Mouse (Mus musculus) B cell, adult 2 months (primary cell): ENCODE results near the gene Nup210.
"Not testable (repeated sequence)": the region's sequence is repeated elsewhere in the genome, so short reads cannot be mapped to it uniquely, and the experiment has no call there.

Experiments
- DNase-seq, 2 experiments: peaks; one replicate each; pipeline ENCODE4 v3.0.0; 2022

Nup210 gene

DNA sequence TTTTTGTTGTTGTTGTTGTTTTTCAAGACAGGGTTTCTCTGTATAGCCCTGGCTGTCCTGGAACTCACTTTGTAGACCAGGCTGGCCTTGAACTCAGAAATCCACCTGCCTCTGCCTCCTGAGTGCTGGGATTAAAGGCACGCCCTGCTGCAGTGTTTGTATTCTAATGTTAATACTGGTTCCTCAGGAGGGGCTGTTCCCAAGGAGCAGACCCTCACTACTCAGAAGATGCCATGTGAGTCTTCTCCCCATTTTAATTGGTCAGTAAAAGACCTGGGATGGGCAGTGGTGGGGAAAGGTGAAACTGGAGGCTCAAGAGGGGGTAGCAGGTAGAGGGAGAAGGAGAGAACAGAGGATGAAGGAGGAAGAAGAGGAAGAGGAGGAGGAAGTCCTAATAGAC, 13.2 kb downstream of the Nup210 start:
- not testable (repeated sequence) for DNase-seq

DNA sequence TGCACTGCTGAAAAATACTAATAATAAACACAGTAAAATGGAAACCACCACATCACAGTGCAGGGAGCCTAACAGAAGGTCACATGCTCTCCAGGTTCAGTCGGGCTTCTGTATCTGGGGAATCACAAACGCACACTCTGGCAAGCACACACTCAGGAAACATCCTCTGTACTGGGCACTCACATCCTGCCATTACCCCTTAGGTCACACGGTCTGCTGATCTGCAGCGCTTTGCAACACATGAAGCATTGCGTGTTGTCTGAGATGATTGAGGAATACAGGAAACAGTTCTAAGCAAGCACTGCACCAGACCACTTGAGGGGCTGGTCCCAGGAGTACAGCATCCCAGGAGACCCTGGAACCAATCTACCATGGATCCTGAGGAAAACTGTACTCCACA, 16.0 kb downstream of the Nup210 start:
- peak; percentile 39 to 45 for DNase-seq

DNA sequence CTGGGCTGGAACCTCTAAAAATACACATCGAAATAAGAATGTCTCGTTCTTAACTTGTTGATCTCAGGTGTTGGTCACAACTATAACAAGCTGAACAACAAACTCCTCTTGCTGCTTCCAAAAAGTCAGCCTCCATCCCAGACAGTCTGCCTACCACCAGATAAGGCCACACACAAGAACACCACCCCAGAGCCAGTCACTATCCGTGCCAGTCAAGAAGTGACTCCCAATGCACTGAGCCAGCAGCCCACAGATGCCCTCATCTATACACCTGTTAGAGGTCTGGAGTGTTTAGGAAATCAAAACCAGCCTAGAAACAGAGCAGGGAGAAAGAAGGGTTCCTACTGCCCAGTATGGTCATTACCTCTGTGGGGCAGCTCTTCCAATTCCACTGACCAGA, 18.8 kb downstream of the Nup210 start:
- DNase-seq, result no peak

DNA sequence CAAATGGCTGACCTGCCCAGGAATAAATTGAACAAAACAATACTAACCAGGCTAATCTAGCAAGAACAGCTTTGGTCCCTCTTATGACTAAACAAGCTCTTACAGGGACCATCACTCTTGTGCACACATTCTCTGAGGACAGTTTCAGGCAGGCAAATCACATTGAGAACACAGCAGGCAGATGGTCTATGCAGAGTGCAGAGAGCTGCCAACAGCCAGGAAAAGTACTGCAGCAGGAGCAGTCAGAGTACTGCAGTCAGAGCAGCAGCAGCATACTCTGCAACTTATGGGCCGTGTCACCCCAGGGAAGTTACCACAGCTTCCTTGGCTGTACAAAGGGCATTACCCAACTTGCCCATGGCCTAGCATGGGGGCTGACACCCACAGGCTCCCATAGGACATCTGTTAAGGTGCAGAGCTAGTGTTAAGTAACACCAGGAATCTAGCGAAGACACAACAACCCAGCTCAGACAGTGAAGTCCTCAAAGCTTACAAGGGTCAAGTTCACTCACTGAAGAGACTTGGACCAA, 21.5 kb downstream of the Nup210 start:
- DNase-seq, result no peak

DNA sequence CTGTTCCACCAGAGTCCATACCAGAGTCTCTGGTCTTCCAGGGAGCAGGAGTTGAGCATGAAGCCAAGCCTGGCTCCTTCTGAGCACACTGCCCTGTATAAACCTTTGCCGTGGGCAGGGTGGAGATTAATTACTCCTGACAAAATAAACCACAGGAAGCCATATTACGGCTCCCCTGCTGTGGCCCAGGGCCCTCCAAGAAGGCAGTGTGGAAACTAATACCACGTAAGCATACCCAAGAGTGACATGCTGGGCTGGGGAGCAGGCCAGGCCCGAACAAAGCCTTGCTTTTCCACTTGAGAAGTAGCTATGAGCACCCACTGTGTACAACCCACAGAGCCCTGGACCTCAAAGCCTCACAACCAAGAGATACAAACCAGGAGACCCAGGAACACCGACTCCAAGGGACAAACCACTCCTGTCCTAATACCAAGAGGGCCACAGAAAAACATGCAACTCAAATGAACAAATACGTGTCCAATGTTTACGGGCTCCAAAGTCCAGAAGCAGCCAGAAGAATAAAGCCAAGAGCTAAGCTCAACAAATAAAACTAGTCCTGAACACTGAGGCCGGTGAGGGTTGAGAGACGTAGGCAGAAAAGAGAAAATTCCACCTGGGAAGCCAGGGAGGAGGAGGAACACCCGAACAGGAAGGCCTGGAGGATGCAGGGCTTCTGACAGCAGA, 24.3 kb downstream of the Nup210 start:
- no peak for DNase-seq

DNA sequence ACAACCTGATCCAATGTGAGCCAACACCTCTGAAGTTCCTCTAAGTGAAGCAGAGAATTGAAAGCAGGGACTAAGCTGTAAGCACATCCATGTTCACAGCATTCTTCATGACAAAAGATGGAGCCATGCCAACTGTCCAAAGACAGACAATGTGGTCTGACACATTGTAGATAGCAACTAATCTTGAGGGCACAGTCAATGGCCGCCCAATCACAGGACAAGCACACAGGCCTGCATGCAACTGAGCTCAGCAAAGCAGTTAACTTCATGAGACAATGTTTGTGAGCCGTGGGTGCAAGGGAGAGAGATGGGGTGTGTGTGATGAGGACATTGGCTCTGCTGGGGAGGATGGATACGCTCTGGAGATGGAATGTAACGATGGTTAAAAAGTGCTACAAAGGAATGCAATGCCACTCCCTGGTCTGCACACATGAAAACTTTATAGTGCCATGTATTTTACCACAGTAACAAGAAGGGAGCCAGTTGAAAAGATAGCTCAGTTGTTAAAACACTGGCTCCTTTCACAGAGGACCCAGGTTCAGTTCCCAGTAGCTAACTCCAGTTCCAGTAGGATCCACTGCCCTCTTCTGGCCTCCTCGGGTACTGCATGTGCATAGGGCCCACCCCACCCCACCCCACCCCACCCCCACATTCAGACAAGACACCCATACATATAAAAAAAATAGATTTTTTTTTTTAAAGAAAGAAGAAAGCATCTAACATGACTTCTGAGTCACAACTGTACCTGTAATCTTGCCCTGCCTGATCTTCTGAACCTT, 31.3 kb downstream of the Nup210 start:
- peak; percentile 72 to 75 for DNase-seq

DNA sequence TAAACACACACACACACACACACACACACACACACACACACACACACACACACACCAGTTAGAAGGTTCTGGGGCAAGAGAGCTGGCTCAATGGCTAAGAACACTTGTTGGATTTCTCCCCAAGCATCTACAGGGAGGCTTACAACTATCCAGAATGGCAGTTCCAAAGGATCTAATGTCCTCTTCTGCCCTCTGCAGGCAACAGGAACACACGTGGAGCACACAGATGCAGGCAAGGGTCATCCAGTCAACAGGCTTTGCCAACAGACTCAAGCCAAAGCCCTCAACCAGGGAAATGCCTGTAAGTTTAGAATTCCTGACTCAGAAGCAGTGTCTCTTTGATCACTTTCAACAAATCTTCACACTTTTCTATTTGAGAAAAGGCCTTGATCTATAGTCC, 36.6 kb downstream of the Nup210 start:
- DNase-seq, result no peak

DNA sequence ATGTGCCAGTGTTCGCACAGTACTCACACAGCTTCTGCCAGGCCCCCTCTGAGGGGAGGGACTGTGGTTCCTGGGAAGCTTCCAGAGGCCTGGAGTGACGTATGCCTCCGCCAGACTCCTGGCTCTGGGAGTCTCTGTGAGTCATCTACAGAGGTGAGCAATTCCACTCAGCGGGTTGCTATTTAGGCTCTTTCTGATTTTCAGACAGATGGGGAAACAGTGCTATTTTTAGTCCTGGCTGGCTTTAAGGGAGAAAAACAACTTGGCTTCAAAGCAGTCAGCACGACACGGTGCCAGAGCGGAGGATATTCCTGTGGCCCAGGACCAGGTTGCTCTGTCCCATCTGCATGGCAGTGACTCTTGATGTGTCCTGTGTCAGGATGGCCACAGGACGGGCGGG, 40.4 kb downstream of the Nup210 start:
- no peak for DNase-seq

GRCm38 (mm10) chr6:91068511-91068910, 48.1 kb downstream of the Nup210 start:
- DNase-seq, result no peak

GRCm38 (mm10) chr6:91067048-91067447, 49.6 kb downstream of the Nup210 start:
- DNase-seq, result peak; percentile 12 to 15

DNA sequence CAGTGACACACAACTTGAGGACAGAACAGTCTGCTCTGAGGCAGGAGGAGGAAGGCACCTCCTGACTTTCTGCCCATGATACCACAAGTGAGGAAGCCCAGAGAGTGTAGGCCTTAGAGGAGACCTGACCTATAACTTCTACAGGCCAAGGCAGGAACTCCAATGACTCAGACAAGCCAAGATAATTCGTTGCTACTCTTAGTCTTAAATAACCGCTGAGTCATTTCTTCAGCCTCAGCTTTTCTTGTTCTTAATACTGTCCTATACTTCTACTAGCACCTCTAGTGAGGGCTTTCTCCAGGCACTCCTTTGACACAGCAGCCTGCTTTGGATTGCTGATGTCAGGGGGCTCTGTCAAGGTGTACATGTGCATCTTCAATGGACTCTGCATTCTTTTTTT, 55.3 kb downstream of the Nup210 start:
- no peak for DNase-seq

DNA sequence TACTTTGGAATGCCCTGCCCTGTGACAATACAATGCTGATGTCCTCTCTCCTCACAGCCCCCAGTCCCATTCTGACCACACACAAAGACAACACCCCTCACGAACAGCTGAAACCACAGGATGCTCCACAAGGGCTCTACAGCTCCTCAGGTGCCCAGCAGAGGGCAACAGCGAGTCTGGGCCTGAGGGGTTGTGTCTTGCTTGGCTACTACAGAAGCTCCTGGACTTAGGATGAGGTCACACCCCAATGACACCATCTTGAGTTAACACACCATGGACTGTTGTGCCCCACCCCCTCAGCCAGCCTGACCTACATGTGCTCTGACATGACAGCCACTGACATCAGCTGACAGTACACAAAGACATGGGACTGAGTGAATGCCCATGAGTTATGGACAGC, 56.9 kb downstream of the Nup210 start:
- peak; percentile 65 for DNase-seq

- no peak for DNase-seq
These were observed 58.6 kb downstream of the Nup210 start for GRCm38 (mm10) chr6:91057989-91058388.

- no peak for DNase-seq
These were observed 60.3 kb downstream of the Nup210 start for GRCm38 (mm10) chr6:91056348-91056747.

- no peak for DNase-seq
These were observed 64.1 kb downstream of the Nup210 start for GRCm38 (mm10) chr6:91052572-91052971.

DNA sequence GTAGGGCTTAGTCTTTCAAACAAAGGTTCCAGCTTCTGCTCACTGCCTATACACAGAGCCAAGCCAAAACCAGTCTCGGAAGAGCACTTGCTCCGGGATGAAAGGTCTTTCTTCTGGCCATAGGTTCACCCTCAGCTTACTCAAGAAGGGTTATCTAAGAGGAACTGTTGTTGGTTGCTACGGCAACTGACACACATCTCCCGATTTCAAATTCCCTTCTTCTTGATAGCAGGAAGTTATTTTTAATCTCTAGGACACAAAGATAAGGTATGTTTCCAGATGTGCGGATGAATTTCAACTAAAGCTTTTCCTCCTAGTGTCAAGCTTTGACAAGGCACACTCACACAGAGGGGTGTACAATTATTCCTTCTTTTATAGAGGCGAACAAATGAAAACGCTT, 68.6 kb downstream of the Nup210 start:
- no peak for DNase-seq

DNA sequence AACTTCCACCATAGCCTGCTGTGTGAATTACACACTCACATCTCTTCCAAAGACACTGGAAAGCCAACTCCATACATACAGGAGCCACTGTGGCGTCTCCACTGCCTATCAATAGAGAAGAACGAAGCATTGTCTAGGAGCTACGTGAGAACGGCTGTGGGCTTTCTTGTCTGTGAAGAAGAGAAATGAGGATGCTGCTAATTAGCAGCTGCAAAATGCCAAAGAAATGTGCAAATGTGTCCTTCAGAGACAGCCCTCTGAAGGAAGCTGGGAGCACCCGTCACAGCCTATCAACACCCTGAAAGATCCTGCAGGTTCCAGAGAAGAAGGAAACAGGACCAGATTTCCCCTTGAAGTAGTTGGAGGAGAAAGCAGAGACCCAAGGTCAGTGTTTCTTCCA, 69.2 kb downstream of the Nup210 start:
- no peak for DNase-seq

GRCm38 (mm10) chr6:91046184-91046583, 70.4 kb downstream of the Nup210 start:
- DNase-seq, result no peak

GRCm38 (mm10) chr6:91044628-91045331, 71.8 kb downstream of the Nup210 start:
- no peak for DNase-seq

DNA sequence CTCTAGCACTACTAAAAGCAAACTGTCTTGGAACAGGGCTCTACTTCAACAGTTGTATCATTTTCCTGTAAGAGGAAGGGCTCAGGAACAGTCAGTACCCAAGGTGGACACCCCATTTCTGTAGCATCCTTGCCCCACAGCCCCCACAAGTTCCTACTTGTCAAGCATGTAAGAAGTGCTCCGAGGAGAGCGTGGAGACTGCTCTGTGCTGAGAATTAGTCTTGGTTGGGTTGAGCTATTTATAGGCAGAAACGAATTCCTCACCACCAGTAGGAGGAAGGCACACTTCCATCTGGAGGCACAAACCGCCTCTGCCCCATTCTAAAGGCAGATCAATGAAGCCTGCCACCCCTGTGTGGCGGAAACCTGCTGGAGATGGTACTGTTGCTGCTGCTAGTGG, 75.3 kb downstream of the Nup210 start:
- no peak for DNase-seq

GRCm38 (mm10) chr6:91028256-91028655, 88.4 kb downstream of the Nup210 start:
- no peak for DNase-seq

GRCm38 (mm10) chr6:91020810-91021209, 95.8 kb downstream of the Nup210 start:
- no peak for DNase-seq

- no peak for DNase-seq
These were observed 99.9 kb downstream of the Nup210 start for GRCm38 (mm10) chr6:91016600-91017230.
